Mouse (Mus musculus) limb, embryonic 14.5 days (tissue): ENCODE results near the gene Pde6h. TPM values are rescaled to one million over a fixed set of nuclear protein-coding genes. Genes with fewer than 3 reads are reported as not detected.
A peak's percentile ranks its signal among the peaks of the same experiment; 100 is the strongest.
"Not testable (repeated sequence)": the region's sequence is repeated elsewhere in the genome, so short reads cannot be mapped to it uniquely, and the experiment has no call there.

Experiments used
- ATAC-seq: fragments of 200-750 bp; cut with Nextera tagmentation; 2 replicates; pipeline ENCODE4 v1.8.0; 2017; ENCODE audit warnings: low read depth, moderate number of reproducible peaks, moderate TSS enrichment; ENCODE audit not compliant: low FRiP score
- DNase-seq: peaks from one replicate; pipeline ENCODE4 v3.0.0-alpha.2; 2015; ENCODE audit warnings: low spot score
- H3K27ac ChIP-seq: fragments of 300-500 bp; sonication (generic); replicated peaks from 2 replicates; pipeline ENCODE4 v1.5.1; 2014; ENCODE audit warnings: low read depth, mild to moderate bottlenecking, low read length, moderate library complexity, mixed read lengths
- H3K27me3 ChIP-seq: fragments of 300-500 bp; sonication (generic); 2 replicates; pipeline ENCODE4 v1.6.1; 2014; ENCODE audit warnings: low read length, mixed read lengths; ENCODE audit not compliant: control insufficient read depth, insufficient read depth
- H3K36me3 ChIP-seq: fragments of 300-500 bp; sonication (generic); 2 replicates; pipeline ENCODE4 v1.6.1; 2014; ENCODE audit warnings: mild to moderate bottlenecking, low read length, moderate library complexity, mixed read lengths; ENCODE audit not compliant: control insufficient read depth, insufficient read depth
- H3K4me1 ChIP-seq: fragments of 300-500 bp; sonication (generic); 2 replicates; pipeline ENCODE4 v1.6.1; 2014; ENCODE audit warnings: antibody characterized with exemption, low read length, mixed read lengths; ENCODE audit not compliant: control insufficient read depth, insufficient read depth
- H3K4me2 ChIP-seq: fragments of 300-500 bp; sonication (generic); replicated peaks from 2 replicates; pipeline ENCODE4 v1.6.1; 2014; ENCODE audit warnings: low read depth, mild to moderate bottlenecking, low read length, moderate library complexity; ENCODE audit not compliant: severe bottlenecking
- H3K4me3 ChIP-seq: fragments of 300-500 bp; sonication (generic); replicated peaks from 2 replicates; pipeline ENCODE4 v1.5.1; 2014; ENCODE audit warnings: low read length
- H3K9ac ChIP-seq: fragments of 300-500 bp; sonication (generic); 2 replicates; pipeline ENCODE4 v1.6.1; 2014; ENCODE audit warnings: mild to moderate bottlenecking, low read depth, low read length, moderate library complexity; ENCODE audit not compliant: severe bottlenecking
- H3K9me3 ChIP-seq: fragments of 300-500 bp; sonication (generic); 2 replicates; pipeline ENCODE4 v1.6.1; 2016; ENCODE audit warnings: low read length; ENCODE audit not compliant: control insufficient read depth
- POLR2A ChIP-seq: fragments of 200-500 bp; IDR thresholded peaks from 2 replicates; pipeline ENCODE4 v1.8.0; 2012; ENCODE audit warnings: inconsistent platforms, mild to moderate bottlenecking, moderate library complexity, borderline replicate concordance; ENCODE audit not compliant: insufficient read depth, insufficient read length; ENCODE audit errors: extremely low read depth
- WGBS: fragments of 180-500 bp; shearing (Covaris S2); extraction: QIAGEN DNeasy Blood & Tissue Kit; methylation state at CpG from one replicate; pipeline ENCODE4 v1.1.7; 2014; 5-methylcytosine and 5-hydroxymethylcytosine counted together
- polyA plus RNA-seq, 2 experiments: library from polyadenylated mRNA; depleted of rRNA in 1 of 2; stranded (reverse) in 1 of 2; unstranded in 1 of 2; fragments of >200 nt; fragmentation: Nextera tagmentation in 1 of 2; extraction: Ambion mirVana in 1 of 2; gene quantifications; 2 replicates each; pipeline versions ENCODE4 v1.2.1 to v1.2.3; 2012 to 2014

The Pde6h gene
- polyA plus RNA-seq (2012; rRNA removed) (0.12 and 0.20 TPM in 2 replicates), polyA plus RNA-seq (2014; fragmentation: Nextera tagmentation; extraction: Ambion mirVana) (0.23 TPM in 1 of 2 replicates, not detected in the other)

DNA sequence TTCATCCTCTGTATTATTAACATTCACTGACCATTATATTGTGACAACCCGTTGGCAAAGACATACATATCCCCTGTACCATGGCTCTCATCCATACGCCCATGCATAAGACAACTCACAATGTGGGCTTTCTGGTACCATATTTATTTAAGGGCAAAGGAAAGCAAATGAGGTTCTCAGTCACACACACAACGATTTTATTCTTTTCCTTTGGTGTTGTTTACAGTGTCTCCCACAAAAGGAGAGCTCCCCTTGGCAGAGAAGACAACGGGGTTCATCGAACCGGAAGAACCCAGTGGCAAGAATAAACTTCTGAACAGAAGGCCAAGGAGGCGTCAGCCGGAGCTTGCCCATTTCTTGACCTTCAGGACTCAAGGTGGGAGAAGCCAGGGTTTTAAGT is at the start of gene Pde6h:
Gene Pde6h (plus strand): TSS at position 301 of the 400 bp plus-strand sequence.
- no peak for TF ChIP-seq POLR2A
- no peak for ATAC-seq
- Histone ChIP-seq H3K4me1 (peaks cover 4% of the 10 kb centered on the region; the same call in 1 of the 2 replicates), H3K27ac (no peak within 1 kb of the TSS), H3K4me3 (no peak within 1 kb of the TSS), H3K4me2 (no peak within 1 kb of the TSS), H3K36me3 (no peaks in the 10 kb centered on the region), H3K27me3 (no peaks in the 10 kb centered on the region), H3K9ac (no peak within 1 kb of the TSS), H3K9me3 (no peaks in the 10 kb centered on the region)
- no peak for DNase-seq
- 96% methylated on average over 8 of the region's 8 CpGs for WGBS

DNA sequence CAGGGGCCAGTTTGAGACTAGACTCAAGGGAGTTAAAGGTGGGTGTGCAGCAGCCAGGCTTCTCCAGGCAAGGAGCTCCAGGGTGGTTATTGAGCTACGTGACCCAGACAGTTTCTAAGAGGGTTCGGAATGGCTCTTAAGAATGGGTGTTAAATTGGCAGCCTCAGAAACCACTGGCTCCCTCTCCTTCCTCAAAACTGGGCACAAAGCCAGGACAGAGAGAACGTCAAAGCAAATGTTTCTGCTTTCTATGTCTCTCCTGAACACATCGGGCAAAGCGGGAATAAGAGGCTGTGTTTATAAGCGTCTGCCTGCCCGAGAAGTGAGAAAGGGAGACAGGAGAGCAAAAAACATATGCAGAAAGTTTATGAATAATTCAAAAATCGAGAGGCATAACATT is 49.0 kb upstream of the Pde6h start:
- H3K9ac ChIP-seq: peak overlapping the region; percentile 38; the same call in 1 of the 2 replicates
- peaks cover 25% of the 10 kb centered on the region for H3K4me1 ChIP-seq
- H3K4me2 ChIP-seq: peak overlapping the region; percentile 45
- 0 out of 2 replicates have a peak, but pooled peaks cover 3% of the 10 kb centered on the region for H3K36me3 ChIP-seq
- ATAC-seq (no peak; the same call in 1 of the 2 replicates), DNase-seq (no peak)
- no peak for TF ChIP-seq POLR2A
- H3K27ac ChIP-seq: peak overlapping the region; percentile 50
- H3K27me3 ChIP-seq: no peaks in the 10 kb centered on the region
- 22% methylated on average over 8 of the region's 8 CpGs for WGBS
- peak overlapping the region; percentile 43 for H3K4me3 ChIP-seq
- no peaks in the 10 kb centered on the region for H3K9me3 ChIP-seq

DNA sequence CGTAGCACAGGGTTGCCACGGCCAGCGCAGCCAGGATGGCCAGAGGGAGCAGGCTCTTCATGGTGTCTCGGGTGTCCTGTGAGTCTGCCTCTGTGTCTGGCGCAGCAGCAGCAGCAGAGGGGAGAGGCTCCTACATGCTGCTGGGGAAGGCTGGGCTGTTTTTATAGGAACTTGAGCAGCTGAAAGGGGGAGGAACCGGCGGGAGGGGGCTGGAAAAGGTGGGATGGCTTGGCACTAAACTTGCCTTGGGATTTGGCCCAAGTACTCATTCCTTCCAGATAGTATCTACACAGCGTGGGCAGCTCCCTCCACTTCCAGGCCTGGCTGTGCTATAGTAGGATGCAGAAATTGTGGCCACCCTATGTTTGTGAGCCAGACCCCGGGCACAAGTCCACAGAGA is 48.0 kb upstream of the Pde6h start, which contains the start of gene Mgp:
Gene Mgp (minus strand): TSS at position 154 of the 400 bp plus-strand sequence.
- Histone ChIP-seq H3K4me3 (peak within 1 kb of the TSS; percentile 43), H3K4me2 (peak within 1 kb of the TSS; percentile 45), H3K9me3 (no peaks in the 10 kb centered on the region), H3K36me3 (0 out of 2 replicates have a peak, but pooled peaks cover 3% of the 10 kb centered on the region), H3K9ac (peak within 1 kb of the TSS; percentile 46), H3K4me1 (peaks cover 25% of the 10 kb centered on the region), H3K27ac (peak within 1 kb of the TSS; percentile 69), H3K27me3 (no peaks in the 10 kb centered on the region)
- DNase-seq: peak; percentile 82
- TF ChIP-seq POLR2A: peak; percentile 68; the same call in 1 of the 2 replicates
- peak; percentile 85 for ATAC-seq
- 11% methylated on average over 9 of the region's 9 CpGs for WGBS

DNA sequence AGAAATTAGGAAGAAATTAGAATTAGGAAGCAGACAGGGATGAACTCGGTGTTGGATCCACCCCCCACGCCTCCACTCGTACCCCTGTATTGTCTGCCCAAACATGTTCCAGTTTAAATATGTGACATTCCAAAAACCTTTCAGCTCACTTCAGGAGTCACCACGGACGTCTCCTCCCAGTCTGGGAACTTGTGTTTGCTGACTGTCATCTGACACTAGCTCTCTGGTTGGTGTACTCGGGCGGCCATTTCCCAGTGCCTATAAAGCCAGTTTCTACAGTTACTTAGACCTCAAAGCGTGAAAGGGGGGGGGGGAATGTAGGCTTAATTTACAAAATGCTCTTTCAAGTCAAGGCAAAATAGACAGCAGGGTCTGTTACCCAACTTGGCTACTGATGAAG is 42.0 kb upstream of the Pde6h start:
- Histone ChIP-seq H3K4me3 (no peak overlapping the region), H3K9ac (no peak overlapping the region), H3K27ac (no peak overlapping the region), H3K36me3 (no peaks in the 10 kb centered on the region), H3K4me2 (no peak overlapping the region), H3K4me1 (peaks cover 5% of the 10 kb centered on the region), H3K9me3 (no peaks in the 10 kb centered on the region), H3K27me3 (no peaks in the 10 kb centered on the region)
- no peak for DNase-seq
- no peak for TF ChIP-seq POLR2A
- 42% methylated on average over 8 of the region's 8 CpGs for WGBS
- ATAC-seq: no peak

DNA sequence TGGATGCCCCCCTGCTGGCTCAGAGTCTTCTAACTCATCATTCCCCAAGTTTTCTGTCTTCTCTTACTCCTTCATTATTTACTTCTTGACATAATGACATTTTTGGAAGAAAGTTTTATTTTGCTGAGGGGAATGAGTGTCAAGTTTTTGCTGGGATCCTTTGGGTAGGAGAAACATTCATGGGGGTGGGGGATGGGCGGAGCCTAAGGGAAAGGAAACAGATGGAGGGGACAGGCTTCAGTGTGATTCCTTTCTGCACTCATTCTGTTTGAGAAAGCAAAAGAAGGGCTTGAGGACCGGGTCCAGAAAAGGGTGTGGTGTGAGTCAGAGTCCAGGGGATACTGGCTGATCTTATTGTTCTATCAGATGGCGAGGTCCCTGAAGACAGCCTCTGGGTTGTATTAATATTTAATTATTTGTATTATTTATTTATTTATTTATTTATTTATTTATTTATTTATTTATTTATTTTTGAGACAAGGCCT is 40.2 kb upstream of the Pde6h start:
- H3K4me1 ChIP-seq: peaks cover 5% of the 10 kb centered on the region
- no peak overlapping the region for H3K9ac ChIP-seq
- WGBS: 88% methylated on average over 3 of the region's 3 CpGs
- no peaks in the 10 kb centered on the region for H3K9me3 ChIP-seq
- H3K4me2 ChIP-seq: no peak overlapping the region
- no peak overlapping the region for H3K4me3 ChIP-seq
- H3K27me3 ChIP-seq: no peaks in the 10 kb centered on the region
- ATAC-seq (peak; percentile 26; the same call in 1 of the 2 replicates), DNase-seq (no peak)
- no peak overlapping the region for H3K27ac ChIP-seq
- H3K36me3 ChIP-seq: no peaks in the 10 kb centered on the region
- TF ChIP-seq POLR2A: no peak

DNA sequence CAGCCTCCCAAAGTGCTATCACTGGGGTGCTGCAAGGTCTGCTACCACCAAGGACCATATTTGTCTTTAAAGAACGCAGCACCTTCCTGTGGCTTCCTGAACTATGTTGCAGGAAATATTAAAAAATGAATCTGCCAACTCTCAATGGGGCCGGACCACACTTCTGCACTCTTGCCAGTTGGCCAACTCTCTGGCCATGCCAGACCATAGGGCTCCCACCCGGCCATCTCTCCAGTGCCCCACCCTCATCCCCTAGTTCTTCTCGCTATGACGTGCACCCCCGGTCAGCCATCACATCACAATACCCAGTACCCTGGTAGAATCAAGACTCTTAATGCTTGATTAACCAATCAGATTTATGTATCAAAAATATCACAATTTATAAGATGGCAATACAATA is 39.7 kb upstream of the Pde6h start:
- 94% methylated on average over 6 of the region's 6 CpGs for WGBS
- Histone ChIP-seq H3K4me3 (no peak overlapping the region), H3K4me1 (peaks cover 5% of the 10 kb centered on the region), H3K9ac (no peak overlapping the region), H3K36me3 (no peaks in the 10 kb centered on the region), H3K4me2 (no peak overlapping the region), H3K27ac (no peak overlapping the region), H3K9me3 (no peaks in the 10 kb centered on the region), H3K27me3 (no peaks in the 10 kb centered on the region)
- DNase-seq: no peak
- no peak for TF ChIP-seq POLR2A
- no peak for ATAC-seq

DNA sequence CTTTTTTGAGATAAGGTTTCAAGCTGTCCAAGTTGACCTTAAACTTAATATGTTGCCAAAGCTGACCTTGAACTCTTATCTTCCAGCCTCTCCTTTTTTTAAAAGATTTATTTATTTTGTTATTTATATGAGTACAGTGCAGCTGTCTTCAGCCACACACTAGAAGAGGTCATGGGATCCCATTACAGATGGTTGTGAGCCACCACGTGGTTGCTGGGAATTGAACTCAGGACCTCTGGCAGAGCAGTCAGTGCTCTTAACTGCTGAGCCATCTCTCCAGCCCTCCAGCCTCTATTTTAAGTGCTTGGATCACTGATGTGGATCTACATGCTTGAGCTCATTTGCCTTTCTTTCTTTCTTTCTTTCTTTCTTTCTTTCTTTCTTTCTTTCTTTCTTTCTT is 38.9 kb upstream of the Pde6h start:
- not testable (repeated sequence) for DNase-seq, ATAC-seq, H3K4me1 ChIP-seq, H3K9ac ChIP-seq, H3K27ac ChIP-seq, H3K27me3 ChIP-seq, H3K4me2 ChIP-seq, H3K9me3 ChIP-seq, H3K36me3 ChIP-seq, H3K4me3 ChIP-seq
- 36% methylated on average over 1 of the region's 1 CpGs for WGBS
